Mouse (Mus musculus) ovary, adult 18-20 months (tissue): ENCODE results near the gene Mrpl53.
"Not testable (repeated sequence)": the region's sequence is repeated elsewhere in the genome, so short reads cannot be mapped to it uniquely, and the experiment has no call there.

Experiments
- DNase-seq: peaks from one replicate; pipeline ENCODE4 v3.0.0; 2022; ENCODE audit warnings: low spot score, mixed read lengths

The Mrpl53 gene

DNA sequence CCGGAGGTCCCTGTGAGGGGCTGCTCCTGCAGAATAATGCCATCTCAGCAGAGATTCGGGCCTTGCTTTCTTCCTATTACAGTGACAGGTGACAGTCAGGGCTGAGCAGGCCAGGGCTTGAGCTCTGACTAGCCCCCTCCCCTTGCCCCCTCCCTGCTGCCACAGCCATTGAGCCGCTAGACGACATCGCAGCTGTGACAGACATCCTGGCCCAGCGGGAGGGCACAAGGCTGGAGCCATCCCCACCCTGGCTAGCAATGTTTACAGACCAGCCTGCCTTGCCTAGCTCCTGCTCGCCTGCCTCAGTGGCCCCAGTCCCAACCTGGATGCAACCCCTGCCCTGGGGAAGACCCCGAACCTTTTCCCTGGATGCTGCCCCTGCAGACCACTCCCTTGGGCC lies 42.9 kb downstream of the Mrpl53 start:
- no peak for DNase-seq

DNA sequence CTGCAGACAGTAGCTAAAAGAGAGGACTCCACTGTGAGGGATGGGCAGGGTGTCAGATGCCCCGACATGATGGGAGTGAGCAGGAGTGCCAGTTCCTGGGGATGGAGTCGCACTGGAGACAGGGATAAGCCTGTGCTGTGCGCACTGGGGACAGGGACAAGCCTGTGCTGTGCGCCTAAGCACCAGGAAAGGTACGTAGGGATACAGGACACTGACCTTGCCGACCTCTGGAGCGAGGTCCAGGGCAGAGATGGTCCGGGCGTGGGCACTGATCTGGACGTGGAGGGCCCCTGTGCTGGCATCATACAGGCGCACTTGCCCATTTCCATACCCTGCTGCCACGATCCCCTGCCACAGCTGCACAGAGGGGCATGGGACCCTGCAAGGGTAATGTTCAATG lies 44.2 kb downstream of the Mrpl53 start:
- DNase-seq: no peak

DNA sequence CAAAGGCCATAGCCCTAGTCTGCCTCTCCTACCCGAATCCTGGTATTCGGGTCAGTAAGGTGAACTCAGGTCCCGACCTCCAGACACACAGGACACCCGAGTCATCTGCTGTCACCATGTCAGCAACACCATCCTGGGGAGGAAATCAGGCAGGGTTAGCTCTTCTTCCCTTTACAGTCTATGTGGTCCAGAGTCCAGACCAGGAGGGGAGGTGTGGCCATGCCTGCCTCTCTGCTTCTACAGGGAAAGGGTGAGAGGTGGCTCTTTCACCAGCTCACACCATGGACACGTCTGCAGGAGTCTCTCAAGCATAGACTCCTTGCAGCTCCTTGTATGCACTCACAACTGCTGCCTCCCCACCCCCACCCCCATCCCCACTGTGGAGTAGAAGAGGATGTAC lies 44.6 kb downstream of the Mrpl53 start:
- no peak for DNase-seq

DNA sequence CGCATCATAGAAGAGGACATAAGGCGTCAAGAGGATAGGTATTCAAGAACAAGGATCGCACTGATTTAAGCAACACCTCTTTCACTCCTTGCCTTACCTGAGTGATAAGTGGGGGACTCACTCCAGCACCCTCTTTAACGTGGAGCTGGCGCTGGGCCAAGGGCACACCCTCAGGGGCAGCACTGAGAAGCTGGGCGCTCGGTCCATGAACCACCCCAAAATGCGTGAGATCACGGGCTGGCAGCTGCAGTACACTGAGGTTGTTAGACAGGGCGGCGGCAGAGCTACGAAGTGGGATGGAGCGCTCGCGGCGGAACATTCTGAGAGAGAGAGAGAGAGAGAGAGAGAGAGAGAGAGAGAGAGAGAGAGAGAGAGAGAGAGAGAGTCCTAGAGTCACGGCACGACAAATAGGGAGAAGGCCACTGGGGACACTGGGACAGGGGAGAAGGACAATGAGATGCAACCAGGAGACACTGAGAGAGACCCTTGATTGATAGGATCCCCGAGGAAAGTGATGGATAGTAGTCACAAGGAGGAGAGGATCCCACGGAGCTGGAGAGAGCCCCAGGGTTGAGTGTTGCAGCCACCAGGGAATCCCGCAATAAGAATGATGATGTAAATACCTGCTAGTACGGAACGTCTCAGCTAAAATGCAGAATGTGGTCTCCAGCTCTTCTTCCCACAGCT lies 46.9 kb downstream of the Mrpl53 start:
- DNase-seq: no peak

DNA sequence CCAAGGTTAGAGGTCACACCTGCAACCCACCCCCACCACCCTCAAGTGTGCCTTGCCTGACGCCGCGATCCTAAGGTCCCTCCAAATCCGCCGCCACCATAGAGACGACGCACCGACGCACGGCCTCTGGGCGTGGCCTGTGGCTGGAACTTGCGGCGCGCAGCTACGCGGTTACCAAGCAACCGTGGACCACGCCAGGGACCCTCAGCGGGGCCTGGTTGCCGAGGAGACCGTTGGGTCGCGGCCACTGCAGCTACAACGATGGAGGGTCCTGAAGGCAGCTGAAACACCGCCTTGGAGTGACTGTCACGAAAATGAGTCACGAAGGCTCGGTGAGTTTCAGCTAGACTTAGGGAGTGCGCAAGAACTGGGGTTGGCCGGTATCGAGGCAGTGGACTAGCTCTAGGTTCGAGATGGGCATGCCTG lies 47.4 kb downstream of the Mrpl53 start, which contains the start of the genes Wdr54 and 1700003E16Rik:
Gene Wdr54 (minus strand): TSS at position 139 of the 426 bp plus-strand sequence.
Gene 1700003E16Rik (plus strand): TSS at position 146 of the 426 bp plus-strand sequence.
- no peak for DNase-seq

- not testable (repeated sequence) for DNase-seq
Measured at GRCm38 (mm10) chr6:83159456-83159855, 50.6 kb downstream of the Mrpl53 start.
